Mouse (Mus musculus): ENCODE measurements around the gene Sugct.

The Sugct gene

GRCm38 (mm10) chr13:17296460-17296859 is 398.9 kb downstream of the Sugct start:
- no peak for DNase-seq (ENCODE audit: low spot score in 2 of 2)

- no peak for DNase-seq (ENCODE audit: low spot score in 2 of 2)
Observed at GRCm38 (mm10) chr13:17291057-17291456, 404.3 kb downstream of the Sugct start.

- no peak for DNase-seq (ENCODE audit: low spot score in 2 of 2)
Observed at GRCm38 (mm10) chr13:17288377-17288776, 407.0 kb downstream of the Sugct start.

DNA sequence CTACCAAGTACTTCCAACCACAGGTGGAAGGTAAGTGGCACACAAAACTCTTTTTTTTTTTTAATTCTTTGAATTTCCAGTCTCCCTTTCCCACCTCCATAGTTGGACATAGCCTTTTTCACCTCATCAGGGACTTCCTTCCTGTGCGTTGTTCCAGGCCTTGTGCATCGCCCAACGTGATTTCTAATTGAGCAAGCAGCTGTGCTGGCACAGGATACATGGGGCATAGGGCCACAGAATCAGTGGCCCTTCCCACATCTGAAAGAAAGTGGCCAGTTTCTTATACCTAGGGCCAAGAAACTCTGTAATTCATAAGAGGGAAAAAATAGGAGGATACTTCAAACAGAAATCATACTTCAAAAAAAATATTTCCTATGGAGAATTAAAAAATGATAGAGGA is 449.4 kb downstream of the Sugct start:
- no peak for DNase-seq (ENCODE audit: low spot score in 2 of 2)

- DNase-seq (ENCODE audit: low spot score in 2 of 2): no peak
Observed at GRCm38 (mm10) chr13:17216524-17216923, 478.8 kb downstream of the Sugct start.

GRCm38 (mm10) chr13:17212681-17213080 is 482.7 kb downstream of the Sugct start:
- DNase-seq (ENCODE audit: low spot score in 2 of 2): no peak

DNA sequence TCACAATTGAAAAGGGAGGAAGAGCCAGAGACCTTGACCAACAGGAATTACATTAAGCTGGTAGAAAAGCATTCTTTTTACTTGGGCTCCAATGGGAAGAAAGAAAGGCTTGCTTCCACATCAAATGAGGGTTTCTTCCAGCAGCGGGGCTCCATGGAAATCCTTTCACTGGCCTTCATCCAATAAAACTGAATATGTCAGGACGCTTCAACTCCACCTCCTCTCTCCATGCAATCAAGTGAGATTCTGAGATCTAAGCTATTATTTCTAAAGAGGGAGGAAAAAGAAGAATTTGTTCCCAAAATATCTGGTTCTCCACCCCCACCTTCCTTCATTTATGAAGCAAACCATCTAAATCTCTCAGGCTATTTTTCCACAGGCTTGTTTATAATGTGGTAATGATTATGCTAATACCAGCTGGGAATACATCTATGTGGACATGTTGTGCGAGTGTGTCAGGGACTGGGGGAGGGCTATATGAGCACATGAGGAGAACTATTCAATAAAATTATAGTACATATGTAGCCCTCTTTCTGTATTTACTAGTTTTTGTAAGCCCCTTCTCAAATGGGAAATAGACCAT is 505.1 kb downstream of the Sugct start:
- DNase-seq (ENCODE audit: low spot score in 2 of 2): peak in 1 of 2 experiments; percentile 4

DNA sequence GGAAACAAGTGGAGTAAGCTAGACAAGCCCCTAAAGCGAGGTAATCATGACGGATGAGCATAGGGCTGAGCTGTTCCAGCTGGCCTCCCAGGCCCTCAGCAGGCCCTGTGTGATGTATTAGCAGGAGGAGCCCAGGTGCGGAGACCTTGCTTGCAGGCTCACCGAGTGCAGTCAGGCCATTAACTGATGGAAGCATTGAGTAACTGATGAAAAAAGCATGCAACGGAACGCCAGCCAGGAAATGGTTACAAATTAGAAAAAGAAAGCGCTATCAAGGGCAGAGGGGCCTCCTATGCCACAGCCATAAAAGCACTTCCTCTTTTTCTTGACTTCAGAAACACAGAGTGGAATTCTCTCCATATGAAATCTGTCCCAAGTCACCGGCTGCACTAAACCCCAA is 510.1 kb downstream of the Sugct start:
- no peak for DNase-seq (ENCODE audit: low spot score in 2 of 2)

GRCm38 (mm10) chr13:17165917-17166316 is 529.4 kb downstream of the Sugct start:
- DNase-seq (ENCODE audit: low spot score in 2 of 2): no peak

DNA sequence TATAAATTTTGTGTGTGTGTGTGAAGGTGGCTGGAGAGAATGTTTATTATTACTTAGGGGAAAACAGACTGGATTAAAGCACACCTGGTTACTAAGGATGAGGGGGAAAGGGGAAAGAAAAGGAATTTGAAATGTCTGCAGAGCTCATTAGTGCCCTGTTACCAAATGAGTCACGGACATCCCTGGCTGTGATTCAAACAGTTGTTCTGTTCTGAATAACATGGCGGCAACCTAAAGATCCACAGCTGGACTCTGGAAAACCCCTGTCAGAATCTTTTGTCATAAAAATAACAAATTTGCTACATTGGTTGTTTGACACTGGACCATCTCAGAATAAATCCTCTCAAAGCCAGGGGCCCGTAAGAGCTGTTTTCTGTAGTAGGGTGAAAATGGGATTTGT is 530.6 kb downstream of the Sugct start:
- no peak for DNase-seq (ENCODE audit: low spot score in 2 of 2)

DNA sequence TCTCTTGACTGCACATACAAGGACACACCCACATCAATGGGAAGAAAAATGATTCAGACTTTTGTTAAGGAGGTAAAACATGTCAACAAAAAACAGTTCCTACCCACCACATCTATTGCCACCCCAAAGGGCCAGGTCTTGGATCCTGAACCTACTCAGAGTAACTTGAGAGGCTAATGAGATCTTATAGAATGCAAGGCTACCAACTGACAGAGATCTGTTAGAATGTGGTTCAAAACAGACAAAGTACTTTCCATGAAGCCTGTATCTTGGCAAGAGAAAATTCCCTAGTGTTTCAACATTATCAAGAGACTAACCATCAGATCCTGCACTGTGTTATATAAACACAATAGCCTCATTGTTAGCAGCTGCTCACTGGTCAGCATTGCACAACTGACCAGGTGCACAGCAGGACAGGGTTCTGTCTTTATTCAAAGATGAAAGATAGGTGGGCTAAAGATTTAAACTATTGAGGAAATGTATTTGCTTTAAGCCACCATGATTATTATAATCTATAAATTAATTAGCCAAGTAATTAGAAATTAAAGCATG is 548.8 kb downstream of the Sugct start:
- DNase-seq (ENCODE audit: low spot score in 2 of 2): no peak

- no peak for DNase-seq (ENCODE audit: low spot score in 2 of 2)
Observed at GRCm38 (mm10) chr13:17116073-17116472, 579.3 kb downstream of the Sugct start.

- no peak for DNase-seq (ENCODE audit: low spot score in 2 of 2)
Observed at GRCm38 (mm10) chr13:17102372-17102771, 593.0 kb downstream of the Sugct start.

- DNase-seq (ENCODE audit: low spot score in 2 of 2): no peak
Observed at GRCm38 (mm10) chr13:17086547-17086946, 608.8 kb downstream of the Sugct start.

DNA sequence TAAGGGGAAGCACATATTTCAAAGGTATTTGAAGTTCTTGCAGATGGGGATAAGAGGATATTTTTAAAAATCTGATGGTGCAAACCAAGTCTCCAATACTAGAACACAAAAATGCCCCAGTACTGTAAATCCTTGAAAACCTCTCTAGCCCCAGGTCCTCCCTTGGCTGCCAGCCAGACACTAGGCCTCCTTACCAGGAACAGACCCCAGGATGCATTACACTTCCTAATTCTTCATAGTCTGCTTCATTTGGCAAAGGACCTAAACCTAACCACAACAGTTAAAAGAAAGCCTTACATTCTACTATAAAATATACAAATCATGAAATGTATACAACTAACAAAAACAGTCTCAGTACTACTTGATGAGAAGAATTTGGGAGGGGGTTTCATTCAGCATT is 609.2 kb downstream of the Sugct start:
- no peak for DNase-seq (ENCODE audit: low spot score in 2 of 2)

- no peak for DNase-seq (ENCODE audit: low spot score in 2 of 2)
Observed at GRCm38 (mm10) chr13:17084946-17085852, 610.2 kb downstream of the Sugct start.

- no peak for DNase-seq (ENCODE audit: low spot score in 2 of 2)
Observed at GRCm38 (mm10) chr13:17081618-17082017, 613.7 kb downstream of the Sugct start.

DNA sequence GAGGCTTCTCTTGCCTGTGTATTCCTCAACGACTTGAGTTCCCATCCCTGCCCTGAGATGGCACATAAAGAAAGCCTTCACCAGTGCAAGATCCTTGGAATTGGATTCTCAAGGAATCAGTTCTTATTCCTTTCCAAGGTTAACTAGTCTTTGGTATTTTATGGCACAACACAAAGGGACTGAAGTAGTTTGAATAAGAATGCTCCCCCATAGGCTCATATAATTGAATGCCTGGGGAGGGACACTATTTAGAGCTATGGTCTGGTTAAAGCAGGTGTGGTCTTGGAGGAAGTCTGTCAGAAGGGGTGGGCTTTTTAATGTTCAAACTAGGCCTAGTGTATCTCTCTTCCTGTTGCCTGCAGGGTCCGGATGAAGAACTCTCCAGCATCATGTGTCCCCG is 629.8 kb downstream of the Sugct start:
- DNase-seq (ENCODE audit: low spot score in 2 of 2): no peak

DNA sequence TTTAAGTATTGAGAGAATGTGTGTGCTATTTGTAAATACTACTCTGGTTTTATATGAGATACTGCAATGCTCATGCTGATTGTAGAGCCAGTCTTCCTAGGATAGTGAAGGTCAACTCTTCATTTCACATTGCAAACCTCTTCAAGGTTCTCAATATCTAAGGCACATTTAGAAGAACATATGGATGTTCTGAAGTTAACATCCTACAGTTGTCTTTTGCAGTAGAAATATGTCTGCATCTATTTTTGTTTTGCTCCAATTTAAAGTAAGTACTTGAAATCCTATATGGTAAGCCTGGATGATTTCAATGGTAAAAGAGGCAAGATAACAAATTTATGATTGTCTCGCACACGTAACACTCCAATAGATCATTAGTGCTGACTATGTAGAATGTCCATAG is 638.7 kb downstream of the Sugct start:
- DNase-seq (ENCODE audit: low spot score in 2 of 2): no peak

- no peak for DNase-seq (ENCODE audit: low spot score in 2 of 2)
Observed at GRCm38 (mm10) chr13:17043426-17044224, 651.7 kb downstream of the Sugct start.

DNA sequence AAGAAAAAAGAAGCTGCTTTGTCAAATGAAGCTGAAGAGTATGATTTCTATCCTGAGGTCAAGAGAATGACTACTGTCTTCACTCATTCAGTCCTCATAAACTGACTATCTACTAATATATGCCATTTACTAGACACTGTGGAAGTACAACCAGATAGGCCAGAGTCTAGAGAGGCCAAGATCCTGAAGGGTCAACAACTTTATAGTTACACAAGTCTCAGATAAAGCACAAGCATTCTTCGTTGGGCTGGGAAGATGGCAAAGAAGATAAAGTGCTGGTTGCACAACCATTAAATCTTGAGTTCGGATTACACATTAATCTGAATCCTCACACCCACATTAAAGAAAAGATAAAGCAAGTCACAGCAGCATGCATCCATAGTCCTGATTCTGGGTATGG is 653.0 kb downstream of the Sugct start:
- no peak for DNase-seq (ENCODE audit: low spot score in 2 of 2)

DNA sequence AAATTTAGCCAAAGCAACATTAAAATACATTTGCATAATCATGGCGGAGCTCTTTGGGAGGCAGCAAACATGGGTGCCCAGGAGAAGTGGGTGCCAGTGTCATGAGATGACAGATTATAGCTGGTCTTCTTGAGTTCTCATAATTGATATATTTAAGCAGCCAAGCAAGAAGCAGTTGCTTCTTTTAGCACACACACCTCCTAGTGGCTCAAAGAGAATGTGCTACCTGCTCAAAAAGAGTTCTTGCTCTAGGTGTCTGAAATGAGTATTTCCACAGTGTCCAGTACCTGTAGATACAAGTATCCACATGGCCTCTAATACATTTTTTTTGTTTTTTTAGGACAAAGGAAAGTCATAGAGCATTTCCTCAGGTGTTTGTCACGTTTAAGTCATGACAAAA is 655.6 kb downstream of the Sugct start:
- DNase-seq (ENCODE audit: low spot score in 2 of 2): peak in 1 of 2 experiments; percentile 8

Data from left cerebral cortex, adult 9 months (tissue).